Mouse (Mus musculus) midbrain, embryonic 15.5 days (tissue): ENCODE measurements around the gene Asb3. TPM values are rescaled to one million over a fixed set of nuclear protein-coding genes. Genes with fewer than 3 reads are reported as not detected.

Experiments
- polyA plus RNA-seq: library from polyadenylated mRNA; unstranded; fragments of >200 nt; fragmentation: Nextera tagmentation; extraction: Ambion mirVana; gene quantifications from 2 replicates; pipeline ENCODE4 v1.2.1, GENCODE M21; 2015

Asb3 gene
- polyA plus RNA-seq, 1 experiment from 2014 or later, result 29.0 TPM

Other genes with a start within 250 kb of the Asb3 start
- 16.4 and 17.5 TPM in 2 replicates for gene Acyp2, start 235.8 kb upstream of the Asb3 start, polyA plus RNA-seq
- gene Psme4, start 113.7 kb upstream of the Asb3 start, polyA plus RNA-seq, result 14.6 and 17.2 TPM in 2 replicates
- 8.2 TPM in 2 replicates for gene Gpr75, start 58 bp upstream of the Asb3 start, polyA plus RNA-seq
- 9.3 and 10.0 TPM in 2 replicates for gene Erlec1, start 68.9 kb downstream of the Asb3 start, polyA plus RNA-seq
- gene Chac2, start 100.9 kb downstream of the Asb3 start, polyA plus RNA-seq, result 28.6 and 31.1 TPM in 2 replicates